Mouse (Mus musculus): Measurements from ENCODE around the gene Dr1. TPM values are rescaled to one million over a fixed set of nuclear protein-coding genes. Genes with fewer than 3 reads are reported as not detected.
"Not testable (repeated sequence)": the region's sequence is repeated elsewhere in the genome, so short reads cannot be mapped to it uniquely, and the experiment has no call there.

The Dr1 gene
- polyA plus RNA-seq, 1 experiment from 2014 or later = 57.7 TPM

GRCm38 (mm10) chr5:108269063-108269810, 540 bp downstream of the Dr1 start:
- under 1% methylated on average over 38 of the region's 44 CpGs for WGBS
- Histone ChIP-seq H3K27ac (ENCODE audit: low read depth, low read length) (peak overlapping the region; percentile 88), H3K4me3 (ENCODE audit: low read depth, low read length) (peak overlapping the region; percentile 95), H3K9ac (ENCODE audit: low read depth, low read length) (peak overlapping the region; percentile 96), H3K9me3 (ENCODE audit: control insufficient read depth, low read length) (no peaks in the 10 kb centered on the region), H3K4me1 (replicated peaks; ENCODE audit: control insufficient read depth, insufficient read depth, low read length) (no peaks in the 10 kb centered on the region; the same call in 1 of the 2 replicates), H3K27me3 (ENCODE audit: control insufficient read depth, insufficient read depth, low read length) (no peaks in the 10 kb centered on the region), H3K36me3 (ENCODE audit: control insufficient read depth, insufficient read depth, low read length) (no peaks in the 10 kb centered on the region), H3K4me2 (replicated peaks; ENCODE audit: low read depth, low read length) (peak overlapping the region; percentile 93)
- DNase-seq (ENCODE audit: low spot score) = no peak
- peak; percentile 78 for ATAC-seq (ENCODE audit: low FRiP score)

GRCm38 (mm10) chr5:108269811-108270151, 1.1 kb downstream of the Dr1 start:
- ATAC-seq (ENCODE audit: low FRiP score) = no peak

GRCm38 (mm10) chr5:108270415-108270814, 1.7 kb downstream of the Dr1 start:
- DNase-seq (ENCODE audit: low spot score) (no peak), ATAC-seq (ENCODE audit: low FRiP score) (no peak)
- H3K4me2 ChIP-seq (replicated peaks; ENCODE audit: low read depth, low read length) = peak overlapping the region; percentile 93
- H3K4me3 ChIP-seq (ENCODE audit: low read depth, low read length) = peak overlapping the region; percentile 95
- no peak overlapping the region for H3K27ac ChIP-seq (ENCODE audit: low read depth, low read length)
- no peaks in the 10 kb centered on the region for H3K9me3 ChIP-seq (ENCODE audit: control insufficient read depth, low read length)
- WGBS = 58% methylated on average over 9 of the region's 9 CpGs
- no peaks in the 10 kb centered on the region; the same call in 1 of the 2 replicates for H3K4me1 ChIP-seq (replicated peaks; ENCODE audit: control insufficient read depth, insufficient read depth, low read length)
- no peak overlapping the region; the same call in 1 of the 2 replicates for H3K9ac ChIP-seq (ENCODE audit: low read depth, low read length)
- no peaks in the 10 kb centered on the region for H3K36me3 ChIP-seq (ENCODE audit: control insufficient read depth, insufficient read depth, low read length)
- H3K27me3 ChIP-seq (ENCODE audit: control insufficient read depth, insufficient read depth, low read length) = no peaks in the 10 kb centered on the region

More at GRCm38 (mm10) chr5:108269811-108270151, 1.1 kb downstream of the Dr1 start:
- Histone ChIP-seq H3K27ac (ENCODE audit: low read depth, low read length) (no peak overlapping the region), H3K9me3 (ENCODE audit: control insufficient read depth, low read length) (no peaks in the 10 kb centered on the region), H3K4me3 (ENCODE audit: low read depth, low read length) (peak overlapping the region; percentile 95), H3K4me1 (replicated peaks; ENCODE audit: control insufficient read depth, insufficient read depth, low read length) (no peaks in the 10 kb centered on the region; the same call in 1 of the 2 replicates), H3K4me2 (replicated peaks; ENCODE audit: low read depth, low read length) (peak overlapping the region; percentile 93), H3K36me3 (ENCODE audit: control insufficient read depth, insufficient read depth, low read length) (no peaks in the 10 kb centered on the region), H3K9ac (ENCODE audit: low read depth, low read length) (peak overlapping the region; percentile 96), H3K27me3 (ENCODE audit: control insufficient read depth, insufficient read depth, low read length) (no peaks in the 10 kb centered on the region)
- DNase-seq (ENCODE audit: low spot score) = no peak
- WGBS = 25% methylated on average over 7 of the region's 7 CpGs

- not testable (repeated sequence) for H3K4me2 ChIP-seq (replicated peaks; ENCODE audit: low read depth, low read length); H3K36me3 ChIP-seq (ENCODE audit: control insufficient read depth, insufficient read depth, low read length); DNase-seq (ENCODE audit: low spot score); H3K27ac ChIP-seq (ENCODE audit: low read depth, low read length); H3K27me3 ChIP-seq (ENCODE audit: control insufficient read depth, insufficient read depth, low read length); ATAC-seq (ENCODE audit: low FRiP score); H3K9me3 ChIP-seq (ENCODE audit: control insufficient read depth, low read length); H3K4me3 ChIP-seq (ENCODE audit: low read depth, low read length); H3K9ac ChIP-seq (ENCODE audit: low read depth, low read length); H3K4me1 ChIP-seq (replicated peaks; ENCODE audit: control insufficient read depth, insufficient read depth, low read length)
- WGBS = 95% methylated on average over 6 of the region's 6 CpGs
Observed at GRCm38 (mm10) chr5:108271345-108271744, 2.6 kb downstream of the Dr1 start.

- no peaks in the 10 kb centered on the region for H3K36me3 ChIP-seq (ENCODE audit: control insufficient read depth, insufficient read depth, low read length)
- 93% methylated on average over 2 of the region's 2 CpGs for WGBS
- H3K27me3 ChIP-seq (ENCODE audit: control insufficient read depth, insufficient read depth, low read length) = no peaks in the 10 kb centered on the region
- no peak overlapping the region for H3K27ac ChIP-seq (ENCODE audit: low read depth, low read length)
- DNase-seq (ENCODE audit: low spot score) (no peak), ATAC-seq (ENCODE audit: low FRiP score) (no peak)
- H3K9me3 ChIP-seq (ENCODE audit: control insufficient read depth, low read length) = no peaks in the 10 kb centered on the region
- no peaks in the 10 kb centered on the region for H3K4me1 ChIP-seq (replicated peaks; ENCODE audit: control insufficient read depth, insufficient read depth, low read length)
- no peak overlapping the region for H3K4me3 ChIP-seq (ENCODE audit: low read depth, low read length)
- no peak overlapping the region for H3K4me2 ChIP-seq (replicated peaks; ENCODE audit: low read depth, low read length)
- no peak overlapping the region for H3K9ac ChIP-seq (ENCODE audit: low read depth, low read length)
Observed at GRCm38 (mm10) chr5:108286957-108287356, 18.3 kb downstream of the Dr1 start.

- H3K36me3 ChIP-seq (ENCODE audit: control insufficient read depth, insufficient read depth, low read length) = no peaks in the 10 kb centered on the region
- H3K9ac ChIP-seq (ENCODE audit: low read depth, low read length) = no peak overlapping the region
- H3K9me3 ChIP-seq (ENCODE audit: control insufficient read depth, low read length) = no peaks in the 10 kb centered on the region
- no peak overlapping the region for H3K4me3 ChIP-seq (ENCODE audit: low read depth, low read length)
- no peak for DNase-seq (ENCODE audit: low spot score)
- no peaks in the 10 kb centered on the region for H3K27me3 ChIP-seq (ENCODE audit: control insufficient read depth, insufficient read depth, low read length)
- no peak for ATAC-seq (ENCODE audit: low FRiP score)
- H3K4me2 ChIP-seq (replicated peaks; ENCODE audit: low read depth, low read length) = no peak overlapping the region
- no peaks in the 10 kb centered on the region for H3K4me1 ChIP-seq (replicated peaks; ENCODE audit: control insufficient read depth, insufficient read depth, low read length)
- H3K27ac ChIP-seq (ENCODE audit: low read depth, low read length) = no peak overlapping the region
- WGBS = 69% methylated on average over 3 of the region's 3 CpGs
Observed at GRCm38 (mm10) chr5:108301567-108301966, 32.9 kb downstream of the Dr1 start.

GRCm38 (mm10) chr5:108312224-108313064, 43.7 kb downstream of the Dr1 start, which contains the start of gene Pigg:
TSS of gene Pigg (plus strand) at chr5:108312609.
- H3K27me3 ChIP-seq (ENCODE audit: control insufficient read depth, insufficient read depth, low read length) = no peaks in the 10 kb centered on the region
- no peaks in the 10 kb centered on the region for H3K9me3 ChIP-seq (ENCODE audit: control insufficient read depth, low read length)
- ATAC-seq (ENCODE audit: low FRiP score) (peak; percentile 99), DNase-seq (ENCODE audit: low spot score) (peak; percentile 93)
- peak within 1 kb of the TSS; percentile 78 for H3K9ac ChIP-seq (ENCODE audit: low read depth, low read length)
- H3K36me3 ChIP-seq (ENCODE audit: control insufficient read depth, insufficient read depth, low read length) = no peaks in the 10 kb centered on the region
- H3K4me3 ChIP-seq (ENCODE audit: low read depth, low read length) = peak within 1 kb of the TSS; percentile 75
- peaks cover 3% of the 10 kb centered on the region for H3K4me1 ChIP-seq (replicated peaks; ENCODE audit: control insufficient read depth, insufficient read depth, low read length)
- WGBS = under 1% methylated on average over 57 of the region's 57 CpGs
- H3K27ac ChIP-seq (ENCODE audit: low read depth, low read length) = peak within 1 kb of the TSS; percentile 55
- H3K4me2 ChIP-seq (replicated peaks; ENCODE audit: low read depth, low read length) = peak within 1 kb of the TSS; percentile 65

GRCm38 (mm10) chr5:108313065-108313860, 44.6 kb downstream of the Dr1 start:
- ATAC-seq (ENCODE audit: low FRiP score) (no peak), DNase-seq (ENCODE audit: low spot score) (no peak)
- peak overlapping the region; percentile 60 for H3K4me2 ChIP-seq (replicated peaks; ENCODE audit: low read depth, low read length)
- H3K27ac ChIP-seq (ENCODE audit: low read depth, low read length) = no peak overlapping the region
- no peaks in the 10 kb centered on the region for H3K27me3 ChIP-seq (ENCODE audit: control insufficient read depth, insufficient read depth, low read length)
- H3K9ac ChIP-seq (ENCODE audit: low read depth, low read length) = peak overlapping the region; percentile 78
- peaks cover 3% of the 10 kb centered on the region for H3K4me1 ChIP-seq (replicated peaks; ENCODE audit: control insufficient read depth, insufficient read depth, low read length)
- peak overlapping the region; percentile 75 for H3K4me3 ChIP-seq (ENCODE audit: low read depth, low read length)
- H3K9me3 ChIP-seq (ENCODE audit: control insufficient read depth, low read length) = no peaks in the 10 kb centered on the region
- no peaks in the 10 kb centered on the region for H3K36me3 ChIP-seq (ENCODE audit: control insufficient read depth, insufficient read depth, low read length)
- 10% methylated on average over 16 of the region's 16 CpGs for WGBS

Data from hindbrain, embryonic 11.5 days (tissue).